Mouse (Mus musculus) CH12.LX (cell line): ENCODE results near the gene Spop. TPM values are rescaled to one million over a fixed set of nuclear protein-coding genes. Genes with fewer than 3 reads are reported as not detected.

ENCODE experiments used
- DNase-seq: peaks from one replicate; pipeline ENCODE4 v3.0.0-alpha.2; 2013; ENCODE audit errors: extremely low read depth
- H3K27ac ChIP-seq: 2 replicates; pipeline ENCODE4 v1.5.1; 2012; ENCODE audit warnings: low read depth, mild to moderate bottlenecking, control low read depth, moderate library complexity; ENCODE audit not compliant: insufficient read depth
- H3K27me3 ChIP-seq: replicated peaks from 2 replicates; pipeline ENCODE3; 2012; ENCODE audit warnings: inconsistent platforms
- H3K36me3 ChIP-seq, 2 experiments: replicated peaks in 1 of 2; 2 replicates each; pipeline versions ENCODE3 to v1.6.1; 2012; ENCODE audit warnings: inconsistent platforms in 1 of 2, low read length in 1 of 2, mild to moderate bottlenecking in 1 of 2, mixed read lengths in 1 of 2, moderate library complexity in 1 of 2; ENCODE audit not compliant: control insufficient read depth in 1 of 2, insufficient read depth in 1 of 2
- H3K4me1 ChIP-seq, 2 experiments: 2 replicates each; pipeline ENCODE4 v1.6.1; 2012; ENCODE audit warnings: inconsistent platforms in 1 of 2, moderate library complexity in 1 of 2; ENCODE audit not compliant: insufficient read depth in 2 of 2, control insufficient read depth in 1 of 2
- H3K4me2 ChIP-seq: 2 replicates; pipeline ENCODE4 v1.6.1; 2012; ENCODE audit warnings: low read depth, mild to moderate bottlenecking, control low read depth; ENCODE audit not compliant: poor library complexity, insufficient read depth, severe bottlenecking
- H3K4me3 ChIP-seq, 3 experiments: fragments of 150-350 bp in 1 of 3; sonication (generic) in 1 of 3; replicated peaks in 1 of 3; 2 replicates each; pipeline versions ENCODE3 to v1.5.1; 2011 to 2012; ENCODE audit warnings: low read depth in 2 of 3, low read length in 2 of 3, mild to moderate bottlenecking in 2 of 3, moderate library complexity in 2 of 3, control low read depth in 1 of 3, improper control_type of control experiment in 1 of 3, inconsistent platforms in 1 of 3, mixed read lengths in 1 of 3; ENCODE audit not compliant: poor library complexity in 1 of 3
- H3K79me2 ChIP-seq: replicated peaks from 2 replicates; pipeline ENCODE4 v1.6.1; 2012; ENCODE audit warnings: mild to moderate bottlenecking, moderate library complexity; ENCODE audit not compliant: control insufficient read depth, poor library complexity, insufficient read depth, severe bottlenecking; ENCODE audit errors: extremely low read depth
- H3K9ac ChIP-seq: 2 replicates; pipeline ENCODE4 v1.6.1; 2012; ENCODE audit warnings: low read depth, mild to moderate bottlenecking, control low read depth, moderate library complexity; ENCODE audit not compliant: insufficient read depth
- H3K9me3 ChIP-seq: replicated peaks from 2 replicates; pipeline ENCODE3; 2012; ENCODE audit warnings: low read length, inconsistent platforms, mixed read lengths
- BHLHE40 ChIP-seq: IDR thresholded peaks from 2 replicates; pipeline ENCODE4 v1.6.1; 2011; ENCODE audit warnings: mild to moderate bottlenecking, low read depth, low read length, improper control_type of control experiment
- CHD1 ChIP-seq: IDR thresholded peaks from 2 replicates; pipeline ENCODE4 v1.6.1; 2012; ENCODE audit warnings: low read depth, low read length, improper control_type of control experiment, inconsistent platforms
- CHD2 ChIP-seq: IDR thresholded peaks from 2 replicates; pipeline ENCODE4 v1.6.1; 2011; ENCODE audit warnings: low read length, improper control_type of control experiment
- ELF1 ChIP-seq: IDR thresholded peaks from 2 replicates; pipeline ENCODE4 v1.6.1; 2014; ENCODE audit warnings: low read depth, mild to moderate bottlenecking, inconsistent platforms, low read length, improper control_type of control experiment
- EP300 ChIP-seq: IDR thresholded peaks from 2 replicates; pipeline ENCODE4 v1.6.1; 2011; ENCODE audit warnings: low read length, improper control_type of control experiment
- GABPA ChIP-seq: IDR thresholded peaks from 2 replicates; pipeline ENCODE4 v1.6.1; 2012; ENCODE audit warnings: low read depth, low read length, improper control_type of control experiment, inconsistent platforms; ENCODE audit not compliant: insufficient replicate concordance
- HCFC1 ChIP-seq: IDR thresholded peaks from 2 replicates; pipeline ENCODE4 v1.6.1; 2012; ENCODE audit warnings: low read depth, mild to moderate bottlenecking, inconsistent platforms, low read length, improper control_type of control experiment
- JUN ChIP-seq: IDR thresholded peaks from 2 replicates; pipeline ENCODE4 v1.6.1; 2011; ENCODE audit warnings: low read depth, mild to moderate bottlenecking, low read length, improper control_type of control experiment, moderate library complexity; ENCODE audit not compliant: insufficient read depth
- MAX ChIP-seq: IDR thresholded peaks from 2 replicates; pipeline ENCODE4 v1.6.1; 2011; ENCODE audit warnings: low read length, improper control_type of control experiment
- MAZ ChIP-seq: IDR thresholded peaks from 2 replicates; pipeline ENCODE4 v1.6.1; 2012; ENCODE audit warnings: low read depth, mild to moderate bottlenecking, inconsistent platforms, low read length, improper control_type of control experiment, moderate library complexity
- MEF2A ChIP-seq: IDR thresholded peaks from 2 replicates; pipeline ENCODE4 v1.6.1; 2014; ENCODE audit warnings: low read depth, mild to moderate bottlenecking, inconsistent platforms, low read length, improper control_type of control experiment, borderline replicate concordance
- MXI1 ChIP-seq: IDR thresholded peaks from 2 replicates; pipeline ENCODE4 v1.6.1; 2011; ENCODE audit warnings: mild to moderate bottlenecking, low read depth, low read length, improper control_type of control experiment
- MYC ChIP-seq: IDR thresholded peaks from 2 replicates; pipeline ENCODE4 v1.6.1; 2011; ENCODE audit warnings: low read depth, mild to moderate bottlenecking, improper control_type of control experiment, low read length
- PAX5 ChIP-seq: IDR thresholded peaks from 2 replicates; pipeline ENCODE4 v1.6.1; 2012; ENCODE audit warnings: low read length, inconsistent platforms, mixed read lengths
- POLR2A ChIP-seq: IDR thresholded peaks from 2 replicates; pipeline ENCODE4 v1.6.1; 2011; ENCODE audit warnings: low read depth, mild to moderate bottlenecking, improper control_type of control experiment, low read length
- POLR2AphosphoS2 ChIP-seq: IDR thresholded peaks from 2 replicates; pipeline ENCODE4 v1.6.1; 2011; ENCODE audit warnings: low read depth, low read length, improper control_type of control experiment
- RCOR1 ChIP-seq: conservative IDR thresholded peaks from 2 replicates; pipeline ENCODE4 v1.6.1; 2012; ENCODE audit warnings: low read depth, mild to moderate bottlenecking, inconsistent platforms, low read length, improper control_type of control experiment
- SIN3A ChIP-seq: IDR thresholded peaks from 2 replicates; pipeline ENCODE4 v1.6.1; 2012; ENCODE audit warnings: low read length, improper control_type of control experiment, inconsistent platforms
- SMC3 ChIP-seq: IDR thresholded peaks from 2 replicates; pipeline ENCODE4 v1.6.1; 2011; ENCODE audit warnings: low read depth, low read length, improper control_type of control experiment
- TCF12 ChIP-seq: IDR thresholded peaks from 2 replicates; pipeline ENCODE4 v1.6.1; 2014; ENCODE audit warnings: low read depth, mild to moderate bottlenecking, inconsistent platforms, low read length, improper control_type of control experiment
- UBTF ChIP-seq: IDR thresholded peaks from 2 replicates; pipeline ENCODE4 v1.6.1; 2012; ENCODE audit warnings: low read depth, mild to moderate bottlenecking, inconsistent platforms, low read length, improper control_type of control experiment, moderate library complexity
- ZKSCAN1 ChIP-seq: IDR thresholded peaks from 2 replicates; pipeline ENCODE4 v1.6.1; 2012; ENCODE audit warnings: low read depth, inconsistent platforms, low read length, improper control_type of control experiment, borderline replicate concordance
- dilution Hi-C: fragments of 300-500 bp; cut with MboI; formaldehyde crosslinking; loops from 2 replicates; pipeline ENCODE4 v1.14.3; 2020; ENCODE audit warnings: low sequenced_read_pairs; ENCODE audit not compliant: extremely low pct_unique_long_range_greater_than_20kb, extremely low pct_ligation_motif_present
- in situ Hi-C: fragments of 300-500 bp; cut with MboI; formaldehyde crosslinking; loops from 3 replicates; pipeline ENCODE4 v1.14.3; 2019; ENCODE audit warnings: low sequenced_read_pairs, low pct_ligation_motif_present, low pct_unique_long_range_greater_than_20kb, mixed read lengths
- polyA plus RNA-seq: library from polyadenylated mRNA; unstranded; fragments of >175 nt; gene quantifications from 2 replicates; pipeline ENCODE4 v1.2.1, GENCODE M21; 2012; ENCODE audit warnings: low read depth; ENCODE audit not compliant: insufficient read length
- total RNA-seq, 2 experiments: library from RNA; depleted of rRNA; stranded (reverse); fragments of 300-350 nt in 1 of 2; fragments of >200 nt in 1 of 2; gene quantifications; 2 replicates each; pipeline ENCODE4 v1.2.3; 2012 to 2014

Spop gene
- total and polyA plus RNA-seq, 3 experiments = 42.7 to 103 (median 51.9) TPM

DNA sequence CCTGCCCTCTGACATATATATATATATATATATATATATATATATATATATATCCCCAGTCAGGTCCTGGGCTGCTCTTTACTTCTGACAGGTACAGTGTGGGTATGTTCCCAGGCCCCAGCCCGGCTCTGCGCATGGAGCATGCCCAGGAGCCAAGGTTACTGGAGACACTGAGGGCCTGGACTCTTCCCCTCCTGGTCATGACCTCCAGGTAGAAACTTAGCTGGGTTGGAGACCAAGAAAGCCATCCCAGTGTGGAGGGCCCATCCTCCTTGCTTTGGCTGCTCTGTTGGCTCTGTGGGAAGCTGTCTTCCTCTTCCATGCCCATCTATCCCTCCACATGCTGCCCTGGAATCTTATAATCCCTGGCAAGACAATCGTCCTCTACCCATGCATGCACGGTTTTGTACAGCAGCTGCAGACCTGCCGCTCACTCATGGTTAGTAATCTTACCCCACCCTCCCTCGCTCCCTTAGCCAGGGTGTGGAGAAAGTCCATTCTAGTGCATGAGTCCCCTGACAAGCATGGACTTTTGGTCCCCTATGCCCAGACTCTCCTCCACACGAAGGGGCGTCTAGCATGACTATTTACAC lies 45.6 kb upstream of the Spop start:
- Histone ChIP-seq H3K9ac (no peak overlapping the region), H3K36me3 (no peaks in the 10 kb centered on the region), H3K79me2 (no peaks in the 10 kb centered on the region), H3K4me3 (no peak overlapping the region), H3K27me3 (peaks cover 57% of the 10 kb centered on the region), H3K4me1 (peaks cover 13 to 23% of the 10 kb centered on the region in 2 experiments), H3K27ac (no peak overlapping the region), H3K4me2 (no peak overlapping the region), H3K9me3 (no peaks in the 10 kb centered on the region)
- TF ChIP-seq RCOR1 (no peak), MAX (no peak), MAZ (no peak), MYC (no peak)
- dilution Hi-C loops = no loop called here
- no peak for DNase-seq
- in situ Hi-C loops = no loop called here

DNA sequence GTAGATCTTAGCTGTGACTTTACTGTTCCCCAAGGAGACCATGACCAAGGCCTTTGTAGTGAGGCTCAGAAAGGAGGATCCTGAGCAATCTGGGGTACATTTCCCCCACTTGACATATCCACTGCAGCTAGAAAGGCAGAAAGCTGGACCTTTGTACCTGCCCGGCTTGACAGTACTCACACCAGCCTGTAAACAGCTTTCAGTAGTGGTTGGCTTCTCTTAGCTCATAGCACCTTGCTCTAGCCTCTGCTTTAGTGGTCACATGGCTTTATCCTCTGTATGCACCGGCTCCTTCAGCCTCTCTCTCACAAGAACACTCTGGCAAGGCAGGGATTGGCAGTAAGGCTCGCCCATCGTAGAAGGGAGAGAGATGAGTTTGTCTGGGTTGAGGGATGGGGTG lies 45.0 kb upstream of the Spop start:
- peaks cover 13 to 23% of the 10 kb centered on the region in 2 experiments for H3K4me1 ChIP-seq
- H3K79me2 ChIP-seq = no peaks in the 10 kb centered on the region
- no peak for TF ChIP-seq ELF1
- TF ChIP-seq TCF12 = no peak
- TF ChIP-seq SMC3 = no peak
- no peak for TF ChIP-seq JUN
- no peak for TF ChIP-seq RCOR1
- TF ChIP-seq MXI1 = no peak
- TF ChIP-seq HCFC1 = no peak
- no peak for TF ChIP-seq ZKSCAN1
- no peak for TF ChIP-seq PAX5
- TF ChIP-seq POLR2A = no peak
- TF ChIP-seq MAZ = no peak
- TF ChIP-seq UBTF = no peak
- no peak for TF ChIP-seq BHLHE40
- no peak for TF ChIP-seq GABPA
- no peak for TF ChIP-seq CHD2
- no peak for TF ChIP-seq CHD1
- no peak for TF ChIP-seq POLR2AphosphoS2
- no peak for TF ChIP-seq SIN3A
- TF ChIP-seq MEF2A = no peak
- TF ChIP-seq EP300 = no peak
- TF ChIP-seq, all 38 proteins: peak for 0
- no peak overlapping the region for H3K27ac ChIP-seq
- in situ Hi-C loops = no loop called here
- H3K4me2 ChIP-seq = no peak overlapping the region
- no peak overlapping the region for H3K9ac ChIP-seq
- H3K27me3 ChIP-seq = peaks cover 53% of the 10 kb centered on the region
- dilution Hi-C loops = no loop called here
- peaks cover 1% of the 10 kb centered on the region for H3K9me3 ChIP-seq
- no peaks in the 10 kb centered on the region for H3K36me3 ChIP-seq
- no peak overlapping the region for H3K4me3 ChIP-seq
- no peak for DNase-seq
